Mouse (Mus musculus): Measurements from ENCODE around the gene Arpin.

DNA sequence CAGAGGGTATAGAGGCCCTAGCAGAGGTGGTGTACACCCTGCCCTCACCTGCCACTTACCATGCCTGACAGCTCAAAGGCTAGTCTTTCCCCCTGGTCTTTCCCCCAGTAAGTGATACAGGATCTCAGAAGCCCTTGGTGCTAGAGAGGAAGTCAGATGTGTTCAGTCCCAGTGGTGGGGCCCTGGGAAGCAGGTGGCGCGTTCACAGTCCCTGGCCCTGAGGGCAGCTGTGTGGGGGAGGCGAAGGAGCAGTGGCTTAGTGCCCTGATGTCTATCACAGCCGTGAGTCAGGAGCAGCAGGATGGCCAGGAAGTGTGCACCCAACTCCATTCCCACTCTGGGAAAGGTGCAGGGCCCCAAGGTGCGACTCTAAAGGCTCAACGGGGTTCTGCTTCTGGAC is 55.1 kb downstream of the Arpin start:
- no peak for TF ChIP-seq CTCF (IDR thresholded peaks at IDR 0.05)
- TF ChIP-seq EP300 (IDR thresholded peaks at IDR 0.05): no peak
